Comparison of ENCODE assay signal across 19 mouse cellular contexts in the genomic region with DNA sequence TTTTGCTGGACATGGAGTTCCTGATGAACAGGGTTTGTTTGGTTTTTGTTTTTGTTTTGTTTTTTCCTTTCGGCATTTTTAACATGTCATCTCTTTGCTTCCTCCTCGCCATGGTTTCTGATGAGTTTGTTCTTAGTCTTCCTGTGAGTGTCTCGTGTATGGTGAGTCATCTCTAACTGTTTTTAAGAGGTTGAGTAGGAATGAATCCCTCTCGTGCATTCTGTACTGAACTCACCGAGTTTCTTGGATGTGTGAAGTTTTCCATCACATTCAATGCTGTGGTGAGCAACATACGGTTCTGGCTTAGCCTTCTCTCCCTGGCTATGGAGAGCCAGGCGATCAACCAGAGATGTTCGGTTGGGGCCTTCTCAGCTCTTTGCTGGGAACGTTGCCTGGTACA.
"Had no signal": no experiment of that assay in that cellular context is flagged by ENCODE, and none has a peak within 500 bp of the region (broad histone marks: within the 10 kb centered on the region; RNA-seq: fewer than 3 reads in every experiment).

No protein-coding gene starts in this region.

- H3K4me2 ChIP-seq: liver, embryonic 15.5 days; lung, embryonic 14.5 days; midbrain, embryonic 11.5 days; midbrain, embryonic 13.5 days; midbrain, embryonic 15.5 days; neural tube, embryonic 13.5 days; neural tube, embryonic 15.5 days had no signal

- DNase-seq: lung, adult 18-20 months; lung, embryonic 14.5 days; lung, postnatal 10 days; lung, postnatal 4 days; retina, postnatal 1 day; right cerebral cortex, postnatal 25 days; right cerebral cortex, postnatal 4 days; spleen, adult 18-20 months; thymus, adult 18-20 months; thymus, postnatal 14 days; thymus, postnatal 36 days had no signal

- H3K4me3 ChIP-seq: liver, embryonic 15.5 days; megakaryocyte, embryonic 14.5 days; midbrain, embryonic 13.5 days; midbrain, embryonic 15.5 days; myocyte; neural tube, embryonic 13.5 days; neural tube, embryonic 15.5 days had no signal

- H3K27ac ChIP-seq: liver, embryonic 15.5 days; midbrain, embryonic 13.5 days; midbrain, embryonic 15.5 days; neural tube, embryonic 13.5 days; neural tube, embryonic 15.5 days had no signal

- ATAC-seq: midbrain, embryonic 13.5 days; midbrain, embryonic 15.5 days had no signal

- H3K4me1 ChIP-seq: liver, embryonic 15.5 days; midbrain, embryonic 15.5 days; neural tube, embryonic 15.5 days had no signal

- H3K9ac ChIP-seq: liver, embryonic 15.5 days; lung, embryonic 14.5 days; midbrain, embryonic 13.5 days; midbrain, embryonic 15.5 days; neural tube, embryonic 13.5 days; neural tube, embryonic 15.5 days had no signal

- H3K36me3 ChIP-seq: liver, embryonic 15.5 days; midbrain, embryonic 13.5 days; midbrain, embryonic 15.5 days; neural tube, embryonic 13.5 days; neural tube, embryonic 15.5 days had no signal

- H3K27me3 ChIP-seq: liver, embryonic 15.5 days; megakaryocyte, embryonic 14.5 days; midbrain, embryonic 13.5 days; midbrain, embryonic 15.5 days; neural tube, embryonic 13.5 days; neural tube, embryonic 15.5 days had no signal

- H3K9me3 ChIP-seq: liver, embryonic 15.5 days; megakaryocyte, embryonic 14.5 days; midbrain, embryonic 13.5 days; midbrain, embryonic 15.5 days; neural tube, embryonic 13.5 days; neural tube, embryonic 15.5 days had no signal
